Mouse (Mus musculus) cortical plate, adult 2 months (tissue): ENCODE data around the gene Smg6.

ENCODE experiments used
- CTCF ChIP-seq: fragments of 200-500 bp; IDR thresholded peaks from 2 replicates; pipeline ENCODE4 v1.5.1; 2011; ENCODE audit warnings: mild to moderate bottlenecking, control low read depth, low read length; ENCODE audit not compliant: insufficient read depth; ENCODE audit errors: extremely low read depth
- POLR2A ChIP-seq: fragments of 200-500 bp; IDR thresholded peaks from 2 replicates; pipeline ENCODE4 v1.6.1; 2011; ENCODE audit warnings: mild to moderate bottlenecking, low read length, control low read depth; ENCODE audit not compliant: insufficient read depth; ENCODE audit errors: extremely low read depth

- TF ChIP-seq CTCF: no peak
- TF ChIP-seq POLR2A: peak; percentile 26; the same call in 1 of the 2 replicates
Measured at GRCm38 (mm10) chr11:74896901-74897677, 28.5 kb upstream of the Smg6 start, which contains the start of gene Sgsm2.
